Mouse (Mus musculus) liver, embryonic 14.5 days (tissue): ENCODE data around the gene Agbl1.

ENCODE experiments used
- CTCF ChIP-seq: IDR thresholded peaks from 2 replicates; pipeline ENCODE4 v1.5.1; 2016; ENCODE audit warnings: antibody characterized with exemption, low read depth, control low read depth
- EP300 ChIP-seq: IDR thresholded peaks from 2 replicates; pipeline ENCODE4 v1.6.1; 2016; ENCODE audit warnings: antibody characterized with exemption, low read depth

DNA sequence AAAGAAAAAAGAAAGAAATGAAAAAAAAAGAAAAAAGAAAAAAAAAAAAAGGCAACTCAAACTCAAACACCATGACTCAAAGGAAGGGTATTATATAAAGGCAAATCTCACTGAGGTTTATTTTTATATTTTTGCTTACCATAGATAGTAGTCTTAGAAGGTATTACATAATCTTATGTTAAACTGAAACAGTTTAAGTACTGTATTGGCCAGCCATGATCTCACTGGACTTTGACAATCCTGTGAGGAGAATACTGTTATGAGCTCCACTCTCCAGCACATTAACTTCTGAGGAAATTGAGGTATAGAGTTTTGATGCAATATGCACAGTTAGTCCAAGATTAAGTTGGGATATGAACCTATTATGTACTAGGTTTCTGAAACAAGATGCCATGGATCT is 909.0 kb downstream of the Agbl1 start:
- TF ChIP-seq CTCF: no peak
- TF ChIP-seq EP300: no peak
